Mouse (Mus musculus): ENCODE data around the gene Arhgef39. TPM values are rescaled to one million over a fixed set of nuclear protein-coding genes. Genes with fewer than 3 reads are reported as not detected.

The Arhgef39 gene
- polyA plus RNA-seq, 1 experiment from 2014 or later = 32.7 TPM

DNA sequence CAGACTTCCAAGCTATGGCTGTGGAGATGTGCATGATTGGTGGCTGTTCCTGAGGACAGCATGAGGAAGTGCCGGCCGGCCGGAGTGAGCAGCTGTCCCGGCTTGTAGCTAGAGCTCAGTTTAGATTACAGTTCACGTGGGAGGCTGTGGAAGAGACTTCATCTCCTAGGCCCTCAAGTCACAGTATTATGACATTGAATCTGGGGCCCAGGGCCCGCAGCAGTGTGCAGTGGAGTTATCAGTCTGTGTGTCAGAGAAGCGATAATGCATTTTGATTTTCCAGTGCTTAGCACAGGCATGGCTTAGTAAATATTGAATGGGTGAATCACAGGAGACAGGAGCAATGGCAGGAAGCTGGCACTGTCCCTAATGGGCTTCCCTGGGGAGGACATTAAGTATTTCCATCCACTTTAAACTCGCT is 30.6 kb upstream of the Arhgef39 start:
- Histone ChIP-seq H3K27me3 (ENCODE audit: control insufficient read depth, insufficient read depth, low read depth, low read length) (peaks cover 10% of the 10 kb centered on the region), H3K4me1 (ENCODE audit: control insufficient read depth, low read depth, low read length) (no peaks in the 10 kb centered on the region), H3K4me3 (ENCODE audit: low read depth, low read length) (no peak overlapping the region), H3K9ac (ENCODE audit: low read depth, low read length) (no peak overlapping the region), H3K36me3 (ENCODE audit: control insufficient read depth, insufficient read depth) (peaks cover 38% of the 10 kb centered on the region), H3K4me2 (ENCODE audit: low read depth, low read length) (no peak overlapping the region), H3K9me3 (replicated peaks; ENCODE audit: control insufficient read depth, low read length) (no peaks in the 10 kb centered on the region), H3K27ac (ENCODE audit: low read length) (no peak overlapping the region)
- 38% methylated on average over 8 of the region's 8 CpGs for WGBS (ENCODE audit: insufficient replicate concordance)
- ATAC-seq (ENCODE audit: low read depth) = no peak

DNA sequence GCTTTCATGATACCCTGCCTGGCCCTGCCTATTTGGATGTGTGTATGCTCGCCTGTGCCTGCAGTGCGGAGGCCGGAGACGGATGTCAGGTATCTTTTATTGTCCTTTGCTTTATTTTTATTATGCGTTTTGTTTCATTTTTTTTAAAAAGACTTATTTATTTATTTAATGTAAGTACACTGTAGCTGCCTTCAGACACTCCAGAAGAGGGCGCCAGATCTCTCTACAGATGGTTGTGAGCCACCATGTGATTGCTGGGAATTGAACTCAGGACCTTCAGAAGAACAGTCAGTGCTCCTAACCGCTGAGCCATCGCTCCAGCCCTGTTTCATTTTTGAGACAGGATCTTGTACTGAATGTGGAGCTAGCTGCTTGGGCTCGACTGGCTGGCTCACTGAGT is 29.0 kb upstream of the Arhgef39 start:
- Histone ChIP-seq H3K27me3 (ENCODE audit: control insufficient read depth, insufficient read depth, low read depth, low read length) (peaks cover 25% of the 10 kb centered on the region), H3K9ac (ENCODE audit: low read depth, low read length) (no peak overlapping the region), H3K36me3 (ENCODE audit: control insufficient read depth, insufficient read depth) (peaks cover 23% of the 10 kb centered on the region), H3K4me2 (ENCODE audit: low read depth, low read length) (no peak overlapping the region), H3K4me3 (ENCODE audit: low read depth, low read length) (no peak overlapping the region), H3K4me1 (ENCODE audit: control insufficient read depth, low read depth, low read length) (peaks cover 8% of the 10 kb centered on the region), H3K9me3 (replicated peaks; ENCODE audit: control insufficient read depth, low read length) (no peaks in the 10 kb centered on the region), H3K27ac (ENCODE audit: low read length) (no peak overlapping the region)
- ATAC-seq (ENCODE audit: low read depth) = no peak
- WGBS (ENCODE audit: insufficient replicate concordance) = 74% methylated on average over 9 of the region's 9 CpGs

GRCm38 (mm10) chr4:43527880-43528279 is 28.4 kb upstream of the Arhgef39 start:
- Histone ChIP-seq H3K27me3 (ENCODE audit: control insufficient read depth, insufficient read depth, low read depth, low read length) (peaks cover 31% of the 10 kb centered on the region), H3K4me3 (ENCODE audit: low read depth, low read length) (no peak overlapping the region), H3K9ac (ENCODE audit: low read depth, low read length) (no peak overlapping the region), H3K27ac (ENCODE audit: low read length) (no peak overlapping the region), H3K36me3 (ENCODE audit: control insufficient read depth, insufficient read depth) (peaks cover 17% of the 10 kb centered on the region), H3K4me2 (ENCODE audit: low read depth, low read length) (no peak overlapping the region), H3K9me3 (replicated peaks; ENCODE audit: control insufficient read depth, low read length) (no peaks in the 10 kb centered on the region), H3K4me1 (ENCODE audit: control insufficient read depth, low read depth, low read length) (peaks cover 10% of the 10 kb centered on the region)
- no peak for ATAC-seq (ENCODE audit: low read depth)
- 60% methylated on average over 5 of the region's 5 CpGs for WGBS (ENCODE audit: insufficient replicate concordance)

DNA sequence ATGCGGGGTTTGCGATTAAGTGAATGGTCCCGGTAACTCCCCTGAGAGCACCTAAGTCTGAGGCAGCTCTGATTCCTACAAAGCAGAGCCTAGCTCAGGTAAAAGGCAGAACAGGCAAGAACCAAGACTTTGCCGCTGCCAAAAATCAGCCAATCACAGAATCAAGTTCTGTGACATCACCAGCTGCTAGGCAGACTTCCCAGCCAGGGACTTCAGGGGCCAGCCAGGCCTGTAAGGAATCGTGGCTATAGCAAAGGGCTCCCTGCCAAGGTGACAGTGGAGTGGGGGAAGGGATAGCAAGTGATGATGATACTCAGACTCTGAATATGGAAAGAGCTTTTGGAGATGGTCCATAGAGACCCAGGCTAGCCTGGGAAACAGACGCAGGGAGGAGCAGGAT is 20.5 kb upstream of the Arhgef39 start:
- 25% methylated on average over 6 of the region's 6 CpGs for WGBS (ENCODE audit: insufficient replicate concordance)
- peaks cover 37% of the 10 kb centered on the region for H3K27me3 ChIP-seq (ENCODE audit: control insufficient read depth, insufficient read depth, low read depth, low read length)
- peak; percentile 19; the same call in 1 of the 2 replicates for ATAC-seq (ENCODE audit: low read depth)
- no peaks in the 10 kb centered on the region for H3K36me3 ChIP-seq (ENCODE audit: control insufficient read depth, insufficient read depth)
- H3K27ac ChIP-seq (ENCODE audit: low read length) = no peak overlapping the region
- no peak overlapping the region for H3K9ac ChIP-seq (ENCODE audit: low read depth, low read length)
- H3K4me3 ChIP-seq (ENCODE audit: low read depth, low read length) = no peak overlapping the region
- H3K4me2 ChIP-seq (ENCODE audit: low read depth, low read length) = 0 out of 2 replicates have a peak overlapping the region, but pooled peaks have one; percentile 10
- peaks cover 10% of the 10 kb centered on the region for H3K4me1 ChIP-seq (ENCODE audit: control insufficient read depth, low read depth, low read length)
- H3K9me3 ChIP-seq (replicated peaks; ENCODE audit: control insufficient read depth, low read length) = no peaks in the 10 kb centered on the region

GRCm38 (mm10) chr4:43519551-43519950 is 20.1 kb upstream of the Arhgef39 start:
- 0 out of 2 replicates have a peak overlapping the region, but pooled peaks have one; percentile 10 for H3K4me2 ChIP-seq (ENCODE audit: low read depth, low read length)
- H3K4me1 ChIP-seq (ENCODE audit: control insufficient read depth, low read depth, low read length) = peaks cover 10% of the 10 kb centered on the region
- H3K27me3 ChIP-seq (ENCODE audit: control insufficient read depth, insufficient read depth, low read depth, low read length) = peaks cover 33% of the 10 kb centered on the region
- no peak overlapping the region for H3K4me3 ChIP-seq (ENCODE audit: low read depth, low read length)
- H3K9ac ChIP-seq (ENCODE audit: low read depth, low read length) = no peak overlapping the region
- 56% methylated on average over 10 of the region's 10 CpGs for WGBS (ENCODE audit: insufficient replicate concordance)
- ATAC-seq (ENCODE audit: low read depth) = no peak
- no peaks in the 10 kb centered on the region for H3K9me3 ChIP-seq (replicated peaks; ENCODE audit: control insufficient read depth, low read length)
- no peak overlapping the region for H3K27ac ChIP-seq (ENCODE audit: low read length)
- no peaks in the 10 kb centered on the region for H3K36me3 ChIP-seq (ENCODE audit: control insufficient read depth, insufficient read depth)

DNA sequence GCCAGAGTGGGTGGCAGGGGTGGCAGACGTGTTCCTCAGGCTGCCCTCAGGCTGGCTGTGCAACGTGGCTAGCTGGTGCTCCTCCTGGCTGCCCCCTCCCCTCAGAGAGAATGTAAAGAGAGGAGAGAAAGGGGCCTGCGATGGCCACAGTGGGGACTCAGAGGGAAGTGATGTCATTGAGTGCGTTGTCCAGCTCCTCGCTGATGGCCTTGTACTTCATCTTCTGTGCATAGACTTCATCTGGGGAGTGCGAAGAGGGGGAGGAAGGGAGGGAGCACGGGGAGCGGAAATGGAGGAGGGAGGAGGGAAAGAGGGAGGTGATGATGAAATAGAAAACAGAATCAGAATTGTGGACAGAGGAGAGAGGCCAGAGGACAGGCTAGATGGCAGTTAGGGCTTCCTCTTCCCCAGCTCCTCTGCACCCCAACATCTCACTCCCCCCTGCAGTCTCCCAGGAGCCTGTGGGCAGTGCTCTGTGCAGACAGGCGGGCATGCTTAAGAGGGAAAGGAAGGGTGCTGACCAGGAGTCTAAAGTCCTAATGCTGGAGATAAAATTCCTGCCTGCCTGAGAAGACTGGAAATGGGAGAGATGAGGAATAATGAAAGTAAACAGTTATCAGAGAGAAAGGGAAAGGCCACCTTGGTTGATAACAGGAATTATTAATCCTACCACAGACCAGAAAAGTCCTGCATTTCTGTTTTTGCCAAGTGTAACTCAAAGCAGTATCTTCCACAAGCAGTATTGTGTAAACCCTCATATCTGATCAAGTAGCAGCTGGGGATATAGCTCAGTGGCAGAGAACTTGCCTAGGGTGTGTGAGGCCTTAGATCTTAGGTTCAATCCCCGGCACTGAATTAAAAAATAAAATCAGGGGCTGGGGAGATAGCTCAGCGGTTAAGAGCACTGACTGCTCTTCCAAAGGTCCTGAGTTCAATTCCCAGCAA is 16.5 kb upstream of the Arhgef39 start:
- Histone ChIP-seq H3K4me3 (ENCODE audit: low read depth, low read length) (no peak overlapping the region), H3K36me3 (ENCODE audit: control insufficient read depth, insufficient read depth) (no peaks in the 10 kb centered on the region), H3K27me3 (ENCODE audit: control insufficient read depth, insufficient read depth, low read depth, low read length) (no peaks in the 10 kb centered on the region; the same call in 1 of the 2 replicates), H3K4me2 (ENCODE audit: low read depth, low read length) (no peak overlapping the region), H3K9ac (ENCODE audit: low read depth, low read length) (no peak overlapping the region), H3K4me1 (ENCODE audit: control insufficient read depth, low read depth, low read length) (no peaks in the 10 kb centered on the region), H3K27ac (ENCODE audit: low read length) (no peak overlapping the region), H3K9me3 (replicated peaks; ENCODE audit: control insufficient read depth, low read length) (no peaks in the 10 kb centered on the region)
- WGBS (ENCODE audit: insufficient replicate concordance) = 45% methylated on average over 11 of the region's 11 CpGs
- ATAC-seq (ENCODE audit: low read depth) = no peak

DNA sequence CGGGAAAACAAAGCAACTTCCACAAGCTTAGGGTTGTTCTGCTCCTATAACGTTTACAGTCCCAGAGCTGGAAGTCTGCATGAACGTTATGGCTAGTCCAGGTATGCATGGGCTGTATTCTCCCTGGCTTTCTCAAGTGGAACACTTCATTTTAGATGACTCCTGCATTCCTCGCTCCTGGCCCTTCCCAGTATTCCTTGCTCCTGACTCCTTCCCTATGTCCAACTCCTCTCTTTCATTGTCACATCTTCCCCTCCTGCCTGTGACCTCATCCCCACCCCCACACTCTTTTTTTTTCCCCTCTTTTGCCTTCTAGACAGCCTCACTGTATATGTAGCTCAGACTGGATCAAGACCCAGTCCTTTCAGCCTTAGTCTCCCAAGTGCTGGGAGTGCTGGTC is 14.3 kb upstream of the Arhgef39 start:
- H3K27ac ChIP-seq (ENCODE audit: low read length) = no peak overlapping the region
- H3K4me1 ChIP-seq (ENCODE audit: control insufficient read depth, low read depth, low read length) = peaks cover 3% of the 10 kb centered on the region
- no peak overlapping the region for H3K9ac ChIP-seq (ENCODE audit: low read depth, low read length)
- no peak for ATAC-seq (ENCODE audit: low read depth)
- H3K9me3 ChIP-seq (replicated peaks; ENCODE audit: control insufficient read depth, low read length) = no peaks in the 10 kb centered on the region
- H3K4me3 ChIP-seq (ENCODE audit: low read depth, low read length) = no peak overlapping the region
- peaks cover 3% of the 10 kb centered on the region; the same call in 1 of the 2 replicates for H3K27me3 ChIP-seq (ENCODE audit: control insufficient read depth, insufficient read depth, low read depth, low read length)
- H3K4me2 ChIP-seq (ENCODE audit: low read depth, low read length) = no peak overlapping the region
- H3K36me3 ChIP-seq (ENCODE audit: control insufficient read depth, insufficient read depth) = no peaks in the 10 kb centered on the region
- 71% methylated on average over 4 of the region's 4 CpGs for WGBS (ENCODE audit: insufficient replicate concordance)

GRCm38 (mm10) chr4:43513300-43513699 is 13.8 kb upstream of the Arhgef39 start:
- Histone ChIP-seq H3K27me3 (ENCODE audit: control insufficient read depth, insufficient read depth, low read depth, low read length) (peaks cover 3% of the 10 kb centered on the region; the same call in 1 of the 2 replicates), H3K4me2 (ENCODE audit: low read depth, low read length) (no peak overlapping the region), H3K27ac (ENCODE audit: low read length) (no peak overlapping the region), H3K36me3 (ENCODE audit: control insufficient read depth, insufficient read depth) (no peaks in the 10 kb centered on the region), H3K4me3 (ENCODE audit: low read depth, low read length) (no peak overlapping the region), H3K9ac (ENCODE audit: low read depth, low read length) (no peak overlapping the region), H3K4me1 (ENCODE audit: control insufficient read depth, low read depth, low read length) (peaks cover 5% of the 10 kb centered on the region), H3K9me3 (replicated peaks; ENCODE audit: control insufficient read depth, low read length) (no peaks in the 10 kb centered on the region)
- WGBS (ENCODE audit: insufficient replicate concordance) = 75% methylated on average over 4 of the region's 4 CpGs
- ATAC-seq (ENCODE audit: low read depth) = no peak

GRCm38 (mm10) chr4:43512653-43513052 is 13.2 kb upstream of the Arhgef39 start:
- no peak overlapping the region for H3K4me3 ChIP-seq (ENCODE audit: low read depth, low read length)
- H3K27me3 ChIP-seq (ENCODE audit: control insufficient read depth, insufficient read depth, low read depth, low read length) = peaks cover 3% of the 10 kb centered on the region; the same call in 1 of the 2 replicates
- no peak overlapping the region for H3K27ac ChIP-seq (ENCODE audit: low read length)
- H3K4me1 ChIP-seq (ENCODE audit: control insufficient read depth, low read depth, low read length) = peaks cover 9% of the 10 kb centered on the region
- no peak overlapping the region for H3K4me2 ChIP-seq (ENCODE audit: low read depth, low read length)
- H3K36me3 ChIP-seq (ENCODE audit: control insufficient read depth, insufficient read depth) = no peaks in the 10 kb centered on the region
- H3K9ac ChIP-seq (ENCODE audit: low read depth, low read length) = no peak overlapping the region
- no peaks in the 10 kb centered on the region for H3K9me3 ChIP-seq (replicated peaks; ENCODE audit: control insufficient read depth, low read length)
- ATAC-seq (ENCODE audit: low read depth) = no peak
- 63% methylated on average over 7 of the region's 7 CpGs for WGBS (ENCODE audit: insufficient replicate concordance)

Data from liver, embryonic 16.5 days (tissue).